ENCODE assay signal across 7 mouse cellular contexts in genomic region chr5:113163116-113163515, GRCm38 (mm10). TPM values are rescaled to one million over a fixed set of nuclear protein-coding genes. Genes with fewer than 3 reads are reported as not detected.
DNase-seq lines count a peak whose midpoint lies in the region; ATAC-seq and TF ChIP-seq lines count a peak whose summit lies in the region.

No protein-coding gene starts in this region.

- peak overlapping the region; percentile 14 for H3K4me3 ChIP-seq in C2C12 (ENCODE audit: insufficient read depth, poor library complexity, severe bottlenecking)
- H3K4me3 ChIP-seq in forebrain, embryonic 11.5 days (ENCODE audit: low read depth, low read length): no peak overlapping the region
- peak overlapping the region; percentile 26 for H3K4me3 ChIP-seq in limb, embryonic 15.5 days
- peak overlapping the region; percentile 17 for H3K4me3 ChIP-seq in neural tube, embryonic 15.5 days (replicated peaks)

- WGBS in forebrain, embryonic 11.5 days: 9% methylated on average over 13 of the region's 13 CpGs
- WGBS in limb, embryonic 15.5 days: 2% methylated on average over 13 of the region's 13 CpGs
- 7% methylated on average over 13 of the region's 13 CpGs for WGBS in neural tube, embryonic 15.5 days

- no peaks in the 10 kb centered on the region for H3K9me3 ChIP-seq in forebrain, embryonic 11.5 days (ENCODE audit: control insufficient read depth, low read length)
- H3K9me3 ChIP-seq in limb, embryonic 15.5 days: no peaks in the 10 kb centered on the region
- H3K9me3 ChIP-seq in neural tube, embryonic 15.5 days (replicated peaks): no peaks in the 10 kb centered on the region

- H3K79me2 ChIP-seq in C2C12 (ENCODE audit: control insufficient read depth, insufficient read depth): peaks cover 17% of the 10 kb centered on the region

- H3K27ac ChIP-seq in forebrain, embryonic 11.5 days (ENCODE audit: low read depth, low read length): no peak overlapping the region
- H3K27ac ChIP-seq in limb, embryonic 15.5 days: no peak overlapping the region
- H3K27ac ChIP-seq in neural tube, embryonic 15.5 days (replicated peaks): no peak overlapping the region

- H3ac ChIP-seq in C2C12 (ENCODE audit: control insufficient read depth, insufficient read length, low read depth): peak overlapping the region; percentile 46

- no peak for TF ChIP-seq CTCF in C2C12 (IDR thresholded peaks at IDR 0.05; ENCODE audit: control insufficient read depth, insufficient read depth, insufficient read length)

- H3K9ac ChIP-seq in forebrain, embryonic 11.5 days (ENCODE audit: low read length): no peak overlapping the region
- H3K9ac ChIP-seq in limb, embryonic 15.5 days: no peak overlapping the region
- peak overlapping the region; percentile 32; the same call in 1 of the 2 replicates for H3K9ac ChIP-seq in neural tube, embryonic 15.5 days (replicated peaks)

- DNase-seq in B cell, adult 2 months: peak; percentile 37 to 42
- DNase-seq in forebrain, embryonic 11.5 days (ENCODE audit: low spot score): peak; percentile 66
- no peak for DNase-seq in cerebellum, postnatal 36 days
- no peak for DNase-seq in left cerebral cortex, adult 11 months (ENCODE audit: low spot score)

- ATAC-seq in forebrain, embryonic 11.5 days (replicated peaks; ENCODE audit: low FRiP score): no peak
- no peak for ATAC-seq in limb, embryonic 15.5 days (ENCODE audit: insufficient number of reproducible peaks, low FRiP score, low TSS enrichment, low read depth)
- no peak for ATAC-seq in neural tube, embryonic 15.5 days (ENCODE audit: low FRiP score)

- peaks cover 11% of the 10 kb centered on the region; the same call in 1 of the 2 replicates for H3K4me1 ChIP-seq in forebrain, embryonic 11.5 days (replicated peaks; ENCODE audit: control insufficient read depth, insufficient read depth, low read length)
- H3K4me1 ChIP-seq in limb, embryonic 15.5 days: peaks cover 54% of the 10 kb centered on the region
- peaks cover 46% of the 10 kb centered on the region for H3K4me1 ChIP-seq in neural tube, embryonic 15.5 days

- no peaks in the 10 kb centered on the region for H3K36me3 ChIP-seq in C2C12 (ENCODE audit: control insufficient read depth, insufficient read depth)
- no peaks in the 10 kb centered on the region for H3K36me3 ChIP-seq in forebrain, embryonic 11.5 days (ENCODE audit: control insufficient read depth, insufficient read depth, low read length)
- H3K36me3 ChIP-seq in limb, embryonic 15.5 days: no peaks in the 10 kb centered on the region
- H3K36me3 ChIP-seq in neural tube, embryonic 15.5 days: no peaks in the 10 kb centered on the region

- peak overlapping the region; percentile 26 for H3K4me2 ChIP-seq in forebrain, embryonic 11.5 days (ENCODE audit: low read depth, low read length, severe bottlenecking)
- peak overlapping the region; percentile 54 for H3K4me2 ChIP-seq in limb, embryonic 15.5 days
- peak overlapping the region; percentile 50 for H3K4me2 ChIP-seq in neural tube, embryonic 15.5 days

- H3K79me3 ChIP-seq in C2C12 (ENCODE audit: low read depth): peaks cover 2% of the 10 kb centered on the region

- H3K27me3 ChIP-seq in C2C12 (ENCODE audit: control insufficient read depth, insufficient read depth, insufficient read length): no peaks in the 10 kb centered on the region
- H3K27me3 ChIP-seq in forebrain, embryonic 11.5 days (ENCODE audit: control insufficient read depth, insufficient read depth, low read length): no peaks in the 10 kb centered on the region
- no peaks in the 10 kb centered on the region for H3K27me3 ChIP-seq in limb, embryonic 15.5 days
- H3K27me3 ChIP-seq in neural tube, embryonic 15.5 days (replicated peaks): no peaks in the 10 kb centered on the region

TF ChIP-seq in C2C12, 6 proteins besides CTCF, POLR2A, EP300 and RAD21:
- no peak for TF ChIP-seq FOSL1 (IDR thresholded peaks at IDR 0.05; ENCODE audit: insufficient read depth, low read length, poor library complexity, severe bottlenecking)
- no peak for TF ChIP-seq MYOG (IDR thresholded peaks at IDR 0.05; ENCODE audit: control insufficient read depth, extremely low read depth, insufficient read length)
- TF ChIP-seq CEBPB (IDR thresholded peaks at IDR 0.05; ENCODE audit: low read depth): no peak
- TF ChIP-seq MAX (IDR thresholded peaks at IDR 0.05): no peak
- TF ChIP-seq MYOD1 (IDR thresholded peaks at IDR 0.05; ENCODE audit: control insufficient read depth, insufficient read length, low read depth): no peak
- TF ChIP-seq USF1 (IDR thresholded peaks at IDR 0.05; ENCODE audit: low read depth): no peak

RNA-seq across cellular contexts. Expression of gene 2900026A02Rik, which starts 57.9 kb away (rescaled TPM):
- 8.4 TPM for polyA plus RNA-seq in C2C12 (2012; fragmentation: generic; extraction: Trizol)
- polyA plus RNA-seq in forebrain, embryonic 11.5 days (2014; fragmentation: Nextera tagmentation; extraction: Ambion mirVana): 2.2 and 3.4 TPM in 2 replicates
- polyA plus RNA-seq in limb, embryonic 15.5 days (2015; fragmentation: Nextera tagmentation; extraction: Ambion mirVana): 14.2 and 15.6 TPM in 2 replicates
- 3.0 and 5.5 TPM in 2 replicates for polyA plus RNA-seq in neural tube, embryonic 15.5 days (2015; fragmentation: Nextera tagmentation; extraction: Ambion mirVana)

Comparison
In these comparisons a context has a peak if more than half of its experiments do, and no peak if none do; other contexts are left out.
1. DNase-seq: peak in B cell, adult 2 months (2 of 2) and forebrain, embryonic 11.5 days (single experiment); none in cerebellum, postnatal 36 days (0 of 2) and left cerebral cortex, adult 11 months (single experiment).
2. Peak in every context shown above with its lines, with median percentiles within 50 percentile points of each other: H3K4me2 ChIP-seq.